Mouse (Mus musculus): ENCODE measurements around the gene Zc3h12c.

Gene Zc3h12c

GRCm38 (mm10) chr9:52167863-52168685, at the start of gene Zc3h12c:
Gene Zc3h12c, minus strand, starts transcription at chr9:52168572.
- peak; percentile 9 to 43 for DNase-seq (ENCODE audit: low spot score in 2 of 2)

GRCm38 (mm10) chr9:52217636-52218035, 49.3 kb upstream of the Zc3h12c start:
- no peak for DNase-seq (ENCODE audit: low spot score in 2 of 2)

GRCm38 (mm10) chr9:52215291-52215690, 46.9 kb upstream of the Zc3h12c start:
- no peak for DNase-seq (ENCODE audit: low spot score in 2 of 2)

- no peak for DNase-seq (ENCODE audit: low spot score in 2 of 2)
These were observed 44.0 kb upstream of the Zc3h12c start for GRCm38 (mm10) chr9:52212416-52212815.

GRCm38 (mm10) chr9:52208510-52209030, 40.2 kb upstream of the Zc3h12c start:
- no peak for DNase-seq (ENCODE audit: low spot score in 2 of 2)

GRCm38 (mm10) chr9:52203189-52203588, 34.8 kb upstream of the Zc3h12c start:
- no peak for DNase-seq (ENCODE audit: low spot score in 2 of 2)

- no peak for DNase-seq (ENCODE audit: low spot score in 2 of 2)
These were observed 31.9 kb upstream of the Zc3h12c start for GRCm38 (mm10) chr9:52200271-52200670.

- no peak for DNase-seq (ENCODE audit: low spot score in 2 of 2)
These were observed 27.5 kb upstream of the Zc3h12c start for GRCm38 (mm10) chr9:52195853-52196252.

GRCm38 (mm10) chr9:52193851-52194250, 25.5 kb upstream of the Zc3h12c start:
- no peak for DNase-seq (ENCODE audit: low spot score in 2 of 2)

GRCm38 (mm10) chr9:52190907-52191306, 22.5 kb upstream of the Zc3h12c start:
- no peak for DNase-seq (ENCODE audit: low spot score in 2 of 2)

- no peak for DNase-seq (ENCODE audit: low spot score in 2 of 2)
These were observed 19.7 kb upstream of the Zc3h12c start for GRCm38 (mm10) chr9:52188106-52188505.

GRCm38 (mm10) chr9:52186296-52186941, 18.0 kb upstream of the Zc3h12c start:
- DNase-seq (ENCODE audit: low spot score in 2 of 2) = no peak

- no peak for DNase-seq (ENCODE audit: low spot score in 2 of 2)
These were observed 13.0 kb upstream of the Zc3h12c start for GRCm38 (mm10) chr9:52181419-52181818.

GRCm38 (mm10) chr9:52180851-52181250, 12.5 kb upstream of the Zc3h12c start:
- DNase-seq (ENCODE audit: low spot score in 2 of 2) = no peak

GRCm38 (mm10) chr9:52175257-52175859, 7.0 kb upstream of the Zc3h12c start:
- DNase-seq (ENCODE audit: low spot score in 2 of 2) = no peak

GRCm38 (mm10) chr9:52174671-52175111, 6.3 kb upstream of the Zc3h12c start:
- DNase-seq (ENCODE audit: low spot score in 2 of 2) = no peak

- no peak for DNase-seq (ENCODE audit: low spot score in 2 of 2)
These were observed 5.6 kb upstream of the Zc3h12c start for GRCm38 (mm10) chr9:52173937-52174336.

- DNase-seq (ENCODE audit: low spot score in 2 of 2) = no peak
These were observed 4.2 kb upstream of the Zc3h12c start for GRCm38 (mm10) chr9:52172550-52172949.

- no peak for DNase-seq (ENCODE audit: low spot score in 2 of 2)
These were observed 2.3 kb upstream of the Zc3h12c start for GRCm38 (mm10) chr9:52170671-52171070.

GRCm38 (mm10) chr9:52170131-52170530, 1.8 kb upstream of the Zc3h12c start:
- DNase-seq (ENCODE audit: low spot score in 2 of 2) = no peak

GRCm38 (mm10) chr9:52168686-52169270, 406 bp upstream of the Zc3h12c start:
- DNase-seq (ENCODE audit: low spot score in 2 of 2) = peak; percentile 68 to 70

GRCm38 (mm10) chr9:52167506-52167862, 888 bp downstream of the Zc3h12c start:
- DNase-seq (ENCODE audit: low spot score in 2 of 2) = no peak
